Mouse (Mus musculus) heart, adult 8-10 months (tissue): Measurements from ENCODE around the gene Cxcl10. TPM values are rescaled to one million over a fixed set of nuclear protein-coding genes. Genes with fewer than 3 reads are reported as not detected.
A peak's percentile ranks its signal among the peaks of the same experiment; 100 is the strongest.

ENCODE experiments used
- DNase-seq: peaks from one replicate; pipeline ENCODE4 v3.0.0; 2022; ENCODE audit warnings: low spot score
- total RNA-seq, 4 experiments: library from RNA; stranded (reverse); gene quantifications; 2 replicates each; pipeline ENCODE4 v1.2.4; 2022

Cxcl10 gene
- not detected for total RNA-seq

DNA sequence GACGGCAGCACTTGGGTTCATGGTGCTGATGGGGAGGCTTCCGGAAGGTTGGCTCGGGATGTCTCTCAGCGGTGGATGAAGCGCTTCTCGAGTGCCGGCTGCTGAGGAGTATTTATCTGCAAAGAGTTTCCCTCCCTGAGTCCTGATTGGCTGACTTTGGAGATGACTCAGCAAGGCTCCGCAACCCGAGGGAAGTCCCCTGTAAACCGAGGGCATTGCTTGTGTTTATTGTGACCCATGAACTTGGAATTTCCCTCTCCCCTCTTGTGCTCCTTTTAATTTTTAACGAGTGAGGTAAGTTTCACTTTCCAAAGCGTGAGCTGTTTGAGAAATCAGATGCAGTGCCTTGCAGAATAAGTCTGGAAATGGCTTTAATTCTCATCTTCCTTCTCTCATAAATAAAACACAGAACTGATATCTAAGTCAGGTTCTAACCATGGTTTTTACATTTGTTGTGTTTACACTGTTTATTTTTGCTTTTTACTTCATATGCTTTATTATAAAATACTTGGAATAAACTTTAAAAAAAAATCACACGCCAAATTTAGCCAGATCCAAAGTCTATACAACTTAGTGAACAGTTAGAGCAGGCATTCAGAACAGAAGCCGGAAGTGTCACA, at the start of gene Cxcl10:
TSS of gene Cxcl10 (minus strand) at position 96 of the 620 bp plus-strand sequence.
- DNase-seq: peak; percentile 73

DNA sequence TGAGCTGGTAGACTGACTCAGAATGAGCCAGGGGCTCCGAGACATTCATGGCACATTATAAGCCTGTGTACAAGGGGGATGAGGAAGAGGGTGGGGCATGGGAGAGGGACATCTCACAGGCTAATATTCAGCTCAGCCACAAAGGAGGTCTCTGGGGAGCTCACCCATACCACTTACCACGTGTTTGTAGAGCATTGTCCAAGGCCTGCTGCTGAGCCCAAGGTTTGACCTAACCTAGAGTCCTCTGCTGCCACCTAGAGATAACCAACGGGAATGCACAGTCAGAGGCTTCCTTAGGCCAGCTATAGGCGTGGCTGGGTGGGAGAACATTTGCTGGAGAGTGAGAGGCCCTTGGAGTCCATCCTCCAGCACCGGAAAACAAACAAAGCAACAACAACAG, 49.5 kb upstream of the Cxcl10 start:
- DNase-seq: peak; percentile 85

GRCm38 (mm10) chr5:92396476-92396875, 47.8 kb upstream of the Cxcl10 start:
- DNase-seq: no peak

DNA sequence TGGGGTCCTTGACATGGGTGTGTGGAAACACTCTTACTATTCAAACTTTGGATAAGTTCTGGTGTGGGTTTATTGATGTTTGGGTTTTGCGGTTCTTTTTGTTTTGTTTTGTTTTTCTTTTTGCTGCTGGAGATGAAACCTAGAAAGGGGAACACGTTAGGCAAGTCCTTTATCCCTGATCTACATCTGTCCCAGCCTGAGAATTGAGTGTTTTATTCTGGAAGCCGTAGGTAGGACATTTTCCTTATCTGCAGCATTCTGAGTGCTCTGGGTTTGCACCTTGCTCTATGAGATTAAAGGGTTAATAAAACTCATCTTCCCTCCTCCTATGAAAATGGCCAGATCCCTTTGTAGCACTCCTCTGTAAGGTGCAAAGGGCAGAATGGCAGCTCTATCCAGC, 47.1 kb upstream of the Cxcl10 start:
- DNase-seq: no peak

DNA sequence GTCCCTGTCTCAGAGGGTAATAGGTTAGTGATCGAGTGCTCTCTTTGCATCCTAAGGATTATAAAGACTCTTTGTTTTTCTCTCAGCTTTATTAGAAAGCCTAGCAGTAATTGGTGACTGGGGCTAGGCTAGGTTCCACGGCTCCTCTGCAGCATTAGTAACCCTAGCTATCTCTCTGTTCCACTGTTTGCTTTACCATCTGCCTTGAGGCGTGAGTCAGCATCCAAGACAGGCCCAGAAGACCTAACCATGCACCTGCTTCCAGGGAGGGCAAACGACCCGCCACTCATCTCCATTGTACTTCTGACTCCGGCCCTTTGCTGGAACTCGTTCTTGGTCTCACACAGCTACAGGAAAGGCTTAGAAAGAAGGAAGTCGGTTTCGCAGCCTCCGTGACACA, 45.2 kb upstream of the Cxcl10 start:
- no peak for DNase-seq

DNA sequence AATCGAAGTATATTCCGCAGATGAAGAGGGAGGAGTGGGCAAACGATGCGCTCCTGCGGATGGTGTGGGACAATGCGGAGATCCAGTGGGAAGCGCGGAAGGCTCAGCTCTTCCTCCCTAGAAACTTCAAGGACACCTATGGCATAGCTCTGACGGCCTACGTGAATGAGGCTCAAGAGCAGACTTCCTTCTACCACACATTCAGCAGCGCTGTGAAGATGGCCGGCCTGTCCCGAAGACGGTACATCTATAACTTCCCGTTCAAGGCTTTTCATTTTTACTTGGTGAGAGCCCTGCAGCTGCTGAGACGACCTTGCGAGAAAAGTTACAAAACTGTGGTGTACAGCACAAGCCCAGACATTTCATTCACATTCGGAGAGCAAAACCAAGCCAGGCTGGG, 43.9 kb upstream of the Cxcl10 start:
- DNase-seq: no peak

GRCm38 (mm10) chr5:92390615-92391014, 41.9 kb upstream of the Cxcl10 start:
- peak; percentile 61 for DNase-seq

DNA sequence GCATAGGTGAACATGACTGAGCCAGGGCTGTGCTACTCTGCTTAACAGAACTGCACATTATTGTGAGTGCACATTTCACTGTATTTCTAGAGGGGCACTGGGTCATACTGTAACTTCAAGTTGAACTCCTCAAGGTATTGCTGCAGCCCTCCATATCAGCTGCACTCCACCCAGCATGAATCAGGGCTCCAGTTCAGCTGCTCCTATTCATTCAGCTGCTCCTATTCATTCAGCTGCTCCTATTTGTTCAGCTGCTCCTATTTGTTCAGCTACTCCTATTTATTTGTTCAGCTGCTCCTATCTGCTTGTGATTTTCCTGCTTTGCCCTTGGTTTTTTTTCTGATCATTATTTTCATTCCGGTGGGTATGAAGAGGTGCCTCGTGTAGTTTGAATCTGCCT, 41.3 kb upstream of the Cxcl10 start:
- DNase-seq: no peak

GRCm38 (mm10) chr5:92387433-92387832, 38.7 kb upstream of the Cxcl10 start:
- peak; percentile 83 for DNase-seq

- peak; percentile 57 for DNase-seq
These were observed 38.0 kb upstream of the Cxcl10 start for GRCm38 (mm10) chr5:92386643-92387042.

DNA sequence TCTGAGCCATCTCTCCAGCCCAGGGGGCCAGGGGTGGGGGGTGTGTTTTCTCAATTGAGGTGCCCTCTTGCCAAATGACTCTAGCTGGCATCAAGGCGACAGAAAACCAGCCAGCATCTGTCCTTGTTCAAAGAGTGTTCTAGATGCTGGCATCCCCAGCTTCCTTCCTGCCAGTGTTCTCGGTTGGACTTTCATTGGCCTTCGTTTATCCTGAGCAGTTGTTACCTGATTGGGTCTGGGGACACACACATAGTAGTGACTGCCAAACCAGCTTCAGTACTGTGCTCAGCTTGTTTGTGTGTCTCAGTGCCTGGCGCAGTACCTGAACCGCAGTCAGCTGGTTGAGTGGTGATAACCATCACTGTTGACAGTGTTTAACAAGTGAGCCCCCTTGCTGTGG, 37.4 kb upstream of the Cxcl10 start:
- no peak for DNase-seq

GRCm38 (mm10) chr5:92384855-92385254, 36.2 kb upstream of the Cxcl10 start:
- no peak for DNase-seq

- DNase-seq: no peak
These were observed 35.1 kb upstream of the Cxcl10 start for GRCm38 (mm10) chr5:92383747-92384146.

GRCm38 (mm10) chr5:92382349-92382679, 33.6 kb upstream of the Cxcl10 start:
- DNase-seq: no peak

- DNase-seq: peak; percentile 88
These were observed 33.1 kb upstream of the Cxcl10 start for GRCm38 (mm10) chr5:92381550-92382348.

GRCm38 (mm10) chr5:92376795-92377405, 28.2 kb upstream of the Cxcl10 start:
- DNase-seq: no peak

DNA sequence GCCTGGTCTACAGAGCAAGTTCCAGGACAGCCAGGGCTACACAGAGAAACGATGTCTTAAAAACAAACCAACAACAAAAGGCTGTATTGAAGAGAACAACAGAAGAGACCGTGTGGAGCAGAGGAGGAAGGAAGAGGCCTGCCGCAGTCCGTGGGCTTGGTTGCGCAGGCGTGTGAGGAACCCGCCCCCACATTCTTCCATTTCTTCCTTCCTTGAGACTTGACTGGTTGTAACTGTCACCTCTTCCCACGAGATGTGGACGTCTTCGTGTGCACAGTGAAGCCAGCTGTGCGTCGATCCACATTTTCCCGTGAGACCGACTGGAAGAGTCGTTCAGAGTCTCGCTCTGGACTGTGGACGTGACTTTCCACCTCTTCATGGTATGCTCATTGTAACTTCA, 26.7 kb upstream of the Cxcl10 start:
- no peak for DNase-seq

DNA sequence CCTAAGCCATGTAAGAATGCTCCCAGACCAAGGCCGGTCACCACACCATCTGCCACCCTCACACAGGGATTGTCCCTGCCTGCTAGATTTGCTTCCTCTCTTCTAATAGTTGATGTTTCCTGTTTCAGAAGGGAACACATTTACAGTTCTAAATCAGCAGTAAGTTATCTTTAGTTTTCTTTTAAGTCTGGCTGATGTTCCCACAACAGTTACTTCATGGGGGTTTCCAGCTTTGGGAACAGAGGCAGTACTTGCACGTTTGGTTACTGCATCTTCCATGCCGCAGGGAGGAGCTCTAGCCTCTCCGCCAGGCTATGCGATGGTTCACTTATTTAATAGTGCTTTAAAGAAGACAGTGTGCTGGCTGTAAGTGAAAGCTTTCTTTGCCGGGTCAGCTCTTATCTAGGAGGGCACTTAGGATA, 26.0 kb upstream of the Cxcl10 start:
- no peak for DNase-seq

DNA sequence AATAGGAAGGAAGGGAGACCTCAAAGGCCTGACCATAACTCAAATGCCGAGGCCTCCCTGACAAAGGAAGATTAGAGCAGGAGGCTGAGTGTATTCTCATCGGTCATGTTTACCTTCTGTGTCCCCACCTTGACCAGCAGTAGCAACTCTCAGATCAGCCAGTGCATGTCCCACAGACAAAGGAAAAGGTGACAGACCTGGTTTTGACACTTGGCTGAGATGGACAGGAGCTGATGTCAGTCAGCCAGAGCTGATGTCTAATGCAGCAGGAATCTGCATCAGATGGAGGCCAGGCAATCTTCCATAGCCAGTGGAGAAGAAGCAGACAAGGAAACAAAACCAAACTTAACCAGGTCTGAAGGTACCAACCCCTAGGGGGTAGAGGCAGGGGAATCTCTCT, 23.9 kb upstream of the Cxcl10 start:
- no peak for DNase-seq

GRCm38 (mm10) chr5:92371361-92371976, 22.8 kb upstream of the Cxcl10 start:
- DNase-seq: no peak

DNA sequence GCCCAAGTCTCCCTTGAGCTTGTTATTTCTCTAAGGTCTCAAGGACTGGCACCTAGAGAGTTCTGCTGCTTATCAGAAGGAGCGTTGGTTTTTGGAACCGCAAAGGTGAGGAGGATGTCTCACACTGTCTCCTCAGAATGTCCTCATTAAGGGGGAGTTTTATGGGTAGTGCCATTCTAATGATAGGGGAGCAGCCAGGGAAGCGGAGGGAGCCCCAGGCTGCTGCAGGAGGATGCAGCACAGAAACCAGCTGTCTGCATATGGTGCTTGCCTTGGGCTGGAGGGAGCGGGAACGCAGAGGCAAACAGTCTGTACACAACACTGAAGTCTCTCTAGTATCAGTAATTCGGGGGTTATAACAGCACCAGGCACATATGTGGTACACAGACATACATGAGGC, 22.2 kb upstream of the Cxcl10 start:
- DNase-seq: no peak

- no peak for DNase-seq
These were observed 21.7 kb upstream of the Cxcl10 start for GRCm38 (mm10) chr5:92370392-92370791.
